Mouse (Mus musculus): ENCODE data around the gene Pth2. TPM values are rescaled to one million over a fixed set of nuclear protein-coding genes. Genes with fewer than 3 reads are reported as not detected.

Pth2 gene
- not detected in 2 replicates for polyA plus RNA-seq (2016; fragmentation: Nextera tagmentation; extraction: Ambion mirVana)

DNA sequence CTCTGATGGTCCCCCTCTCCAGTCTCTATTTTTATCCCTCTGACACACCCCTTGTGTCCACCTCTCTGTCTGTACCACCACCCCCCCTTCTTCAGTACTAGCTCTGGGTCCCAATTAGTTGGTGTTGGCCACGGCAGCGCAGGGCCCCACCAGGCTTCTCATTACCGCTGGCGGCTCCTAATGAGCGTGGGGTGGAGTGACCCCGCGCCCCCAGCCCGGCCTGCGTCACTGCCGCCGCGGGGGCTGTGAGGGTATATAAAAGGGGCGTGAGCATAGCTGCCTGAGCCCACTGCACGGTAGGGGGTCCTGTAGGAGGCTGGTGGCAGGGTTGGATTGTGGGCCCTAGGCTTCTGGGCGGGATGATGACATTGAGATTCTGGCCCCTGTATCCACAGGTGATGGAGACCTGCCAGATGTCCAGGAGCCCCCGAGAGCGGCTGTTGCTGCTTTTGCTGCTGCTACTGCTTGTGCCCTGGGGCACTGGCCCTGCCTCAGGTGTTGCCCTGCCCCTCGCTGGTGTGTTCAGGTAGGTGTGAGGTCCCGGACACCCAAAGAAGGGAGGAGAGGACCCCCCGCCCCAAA, at the start of gene Pth2:
Gene Pth2, plus strand, starts transcription at position 100 of the 582 bp plus-strand sequence.
- H3K4me1 ChIP-seq: peaks cover 23% of the 10 kb centered on the region
- no peak for ATAC-seq
- no peaks in the 10 kb centered on the region for H3K9me3 ChIP-seq (replicated peaks)
- no peak within 1 kb of the TSS for H3K27ac ChIP-seq
- 24% methylated on average over 20 of the region's 20 CpGs for WGBS (ENCODE audit: insufficient replicate concordance)
- H3K4me2 ChIP-seq: peak within 1 kb of the TSS; percentile 69
- H3K4me3 ChIP-seq: peak within 1 kb of the TSS; percentile 47
- H3K27me3 ChIP-seq (replicated peaks): peaks cover 100% of the 10 kb centered on the region
- H3K9ac ChIP-seq: no peak within 1 kb of the TSS
- no peaks in the 10 kb centered on the region for H3K36me3 ChIP-seq

DNA sequence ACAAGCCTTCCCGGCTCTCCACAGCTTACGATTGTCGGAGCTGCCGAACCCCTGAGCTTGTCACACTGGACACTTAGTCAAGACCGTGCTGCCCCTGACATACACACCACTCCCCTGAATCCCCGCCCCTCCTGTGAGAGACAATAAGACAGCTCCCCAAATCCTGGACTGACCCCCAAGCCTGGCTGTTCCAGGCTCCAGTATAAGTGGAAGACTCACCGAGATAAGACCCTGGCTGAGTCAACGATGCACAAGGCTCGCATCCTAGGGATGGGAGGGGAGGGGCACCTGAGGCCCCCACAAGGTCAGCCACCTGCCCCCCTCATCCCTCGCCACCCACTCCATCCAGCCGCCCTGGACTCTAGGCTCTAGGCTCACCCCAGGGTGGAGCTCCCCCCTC, 48.9 kb upstream of the Pth2 start:
- Histone ChIP-seq H3K27me3 (replicated peaks) (no peaks in the 10 kb centered on the region), H3K9me3 (replicated peaks) (no peaks in the 10 kb centered on the region), H3K4me1 (peaks cover 55% of the 10 kb centered on the region), H3K27ac (no peak overlapping the region), H3K4me3 (no peak overlapping the region), H3K4me2 (no peak overlapping the region), H3K9ac (no peak overlapping the region), H3K36me3 (peaks cover 19% of the 10 kb centered on the region)
- no peak for ATAC-seq
- 81% methylated on average over 11 of the region's 11 CpGs for WGBS (ENCODE audit: insufficient replicate concordance)

DNA sequence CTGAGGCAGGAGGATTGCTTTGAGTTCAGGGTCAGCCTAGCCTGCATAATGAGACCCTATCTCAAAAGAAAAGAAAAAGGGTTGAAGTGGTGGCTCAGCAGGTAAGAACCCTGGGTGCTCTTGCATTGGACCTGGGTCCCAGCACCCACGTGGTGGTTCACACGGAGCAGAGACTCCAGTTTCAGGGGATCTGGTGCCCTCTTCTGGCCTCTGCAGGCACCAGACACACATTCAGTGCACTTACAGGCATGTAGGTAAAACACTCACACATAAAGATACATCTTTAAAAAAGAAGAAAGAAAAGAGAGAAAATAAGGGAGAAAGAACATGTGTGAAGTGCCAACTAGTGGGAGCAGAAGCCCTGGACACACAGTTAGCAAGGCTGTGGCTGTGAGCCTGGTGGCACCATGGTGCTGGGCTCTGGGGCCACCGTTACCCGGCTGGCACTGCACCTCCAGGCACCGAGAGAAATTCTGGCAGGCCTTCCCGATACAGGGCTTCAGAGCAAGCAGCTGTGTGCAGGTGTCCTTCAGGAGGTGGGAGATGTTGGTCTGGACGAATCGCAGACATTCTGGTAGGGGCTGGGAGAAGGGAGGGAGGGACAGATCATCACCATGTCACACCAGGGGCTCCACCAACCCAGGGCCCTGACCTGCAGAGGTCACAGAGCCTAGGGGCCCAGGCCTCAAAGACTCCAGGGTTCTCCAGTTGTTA, 47.2 kb upstream of the Pth2 start:
- Histone ChIP-seq H3K4me1 (peaks cover 63% of the 10 kb centered on the region), H3K4me2 (peak overlapping the region; percentile 94; the same call in 1 of the 2 replicates), H3K9me3 (replicated peaks) (no peaks in the 10 kb centered on the region), H3K36me3 (peaks cover 9% of the 10 kb centered on the region), H3K9ac (no peak overlapping the region), H3K4me3 (no peak overlapping the region), H3K27ac (0 out of 2 replicates have a peak overlapping the region, but pooled peaks have one; percentile 83), H3K27me3 (replicated peaks) (no peaks in the 10 kb centered on the region)
- ATAC-seq: no peak
- WGBS (ENCODE audit: insufficient replicate concordance): 78% methylated on average over 8 of the region's 8 CpGs

DNA sequence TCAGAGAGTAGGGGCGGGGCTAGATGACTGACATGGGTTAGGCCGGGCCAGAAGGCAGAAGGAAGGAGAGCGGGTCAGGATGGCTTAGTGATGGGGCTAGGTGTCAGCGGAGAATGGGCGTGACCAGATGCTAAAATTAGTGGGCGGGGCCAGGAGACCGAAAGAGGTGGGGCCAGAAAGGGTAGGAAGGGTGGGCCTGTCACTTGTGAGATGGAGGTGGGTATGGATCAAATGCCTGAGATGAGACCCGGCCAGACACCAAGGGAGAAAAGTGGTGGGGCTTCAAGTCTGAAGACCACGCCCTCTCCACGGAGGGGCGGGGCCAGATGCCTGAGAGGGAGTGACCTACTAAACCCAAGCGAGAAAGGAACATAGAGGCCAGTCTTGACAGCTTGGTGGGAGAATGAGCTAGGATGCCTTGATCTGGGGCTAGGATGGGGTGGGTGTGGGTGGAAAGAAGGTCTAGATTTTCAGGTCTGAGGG, 46.2 kb upstream of the Pth2 start:
- 3% methylated on average over 12 of the region's 12 CpGs for WGBS (ENCODE audit: insufficient replicate concordance)
- Histone ChIP-seq H3K4me2 (peak overlapping the region; percentile 94), H3K27me3 (replicated peaks) (no peaks in the 10 kb centered on the region), H3K9ac (peak overlapping the region; percentile 81), H3K27ac (peak overlapping the region; percentile 83), H3K36me3 (peaks cover 10% of the 10 kb centered on the region), H3K9me3 (replicated peaks) (no peaks in the 10 kb centered on the region), H3K4me3 (peak overlapping the region; percentile 75), H3K4me1 (peaks cover 66% of the 10 kb centered on the region)
- peak; percentile 59 for ATAC-seq

DNA sequence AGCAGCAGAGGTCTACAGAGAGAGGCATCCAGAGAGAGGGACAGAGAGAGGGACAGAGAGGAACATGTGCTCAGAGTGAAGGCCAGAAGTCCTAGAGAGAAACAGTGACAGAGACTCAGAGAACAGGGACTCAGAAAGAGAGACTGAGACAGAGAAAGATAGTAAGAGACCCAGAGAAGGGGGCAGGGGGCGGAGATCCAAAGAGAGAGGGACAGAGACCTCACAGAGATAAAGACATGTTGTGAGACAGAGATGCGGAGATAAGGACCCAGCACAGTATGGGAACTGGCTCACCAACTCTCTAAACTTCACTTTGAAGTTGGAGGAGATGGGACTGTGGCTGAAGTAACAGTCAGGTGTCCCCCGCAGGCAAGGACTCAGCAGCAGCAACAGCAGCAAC, 45.4 kb upstream of the Pth2 start:
- 0 out of 2 replicates have a peak, but pooled peaks have one; percentile 6 for ATAC-seq
- H3K4me2 ChIP-seq: peak overlapping the region; percentile 94
- H3K36me3 ChIP-seq: peaks cover 14% of the 10 kb centered on the region
- no peaks in the 10 kb centered on the region for H3K9me3 ChIP-seq (replicated peaks)
- no peaks in the 10 kb centered on the region for H3K27me3 ChIP-seq (replicated peaks)
- H3K4me3 ChIP-seq: peak overlapping the region; percentile 75
- WGBS (ENCODE audit: insufficient replicate concordance): 30% methylated on average over 3 of the region's 3 CpGs
- peak overlapping the region; percentile 81 for H3K9ac ChIP-seq
- peak overlapping the region; percentile 83 for H3K27ac ChIP-seq
- peaks cover 66% of the 10 kb centered on the region for H3K4me1 ChIP-seq

DNA sequence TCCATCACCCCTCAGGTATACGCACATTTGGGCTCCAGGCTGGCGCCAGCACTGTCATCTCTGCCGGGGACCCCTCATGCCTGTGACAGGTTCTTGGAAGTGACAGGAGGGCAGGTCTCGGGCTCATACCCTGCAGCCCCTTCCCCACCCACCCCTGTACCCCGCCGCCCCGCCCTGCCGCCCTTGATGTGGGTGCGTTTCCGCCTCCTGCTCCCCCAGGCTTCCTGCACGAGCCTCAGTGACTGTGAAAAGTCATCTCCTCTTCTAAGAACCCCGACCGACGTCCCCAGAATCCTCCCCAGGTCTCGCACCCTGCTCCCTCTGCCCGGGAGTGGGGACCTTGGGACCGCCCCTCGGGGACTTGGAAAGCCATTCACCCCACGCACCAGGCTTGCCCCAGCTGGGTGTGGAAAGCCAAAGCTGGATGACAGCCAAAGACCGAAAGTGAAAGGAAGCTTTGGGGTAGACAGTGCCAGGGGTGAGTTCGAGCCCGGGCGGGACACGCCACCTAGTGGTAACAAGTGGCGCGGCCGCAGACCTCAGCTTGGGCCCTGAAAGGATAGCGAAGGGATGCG, 44.7 kb upstream of the Pth2 start, which contains the start of the genes Gm45713 and Flt3l:
Gene Gm45713, minus strand, starts transcription at position 239 of the 575 bp plus-strand sequence.
Gene Flt3l, minus strand, starts transcription at position 440 of the 575 bp plus-strand sequence.
- ATAC-seq: peak; percentile 77
- peak within 1 kb of the TSS; percentile 75 for H3K4me3 ChIP-seq
- WGBS (ENCODE audit: insufficient replicate concordance): 2% methylated on average over 29 of the region's 29 CpGs
- peak within 1 kb of the TSS; percentile 81 for H3K9ac ChIP-seq
- H3K9me3 ChIP-seq (replicated peaks): no peaks in the 10 kb centered on the region
- peaks cover 65% of the 10 kb centered on the region for H3K4me1 ChIP-seq
- peak within 1 kb of the TSS; percentile 94 for H3K4me2 ChIP-seq
- peak within 1 kb of the TSS; percentile 83 for H3K27ac ChIP-seq
- no peaks in the 10 kb centered on the region for H3K27me3 ChIP-seq (replicated peaks)
- H3K36me3 ChIP-seq: peaks cover 15% of the 10 kb centered on the region

DNA sequence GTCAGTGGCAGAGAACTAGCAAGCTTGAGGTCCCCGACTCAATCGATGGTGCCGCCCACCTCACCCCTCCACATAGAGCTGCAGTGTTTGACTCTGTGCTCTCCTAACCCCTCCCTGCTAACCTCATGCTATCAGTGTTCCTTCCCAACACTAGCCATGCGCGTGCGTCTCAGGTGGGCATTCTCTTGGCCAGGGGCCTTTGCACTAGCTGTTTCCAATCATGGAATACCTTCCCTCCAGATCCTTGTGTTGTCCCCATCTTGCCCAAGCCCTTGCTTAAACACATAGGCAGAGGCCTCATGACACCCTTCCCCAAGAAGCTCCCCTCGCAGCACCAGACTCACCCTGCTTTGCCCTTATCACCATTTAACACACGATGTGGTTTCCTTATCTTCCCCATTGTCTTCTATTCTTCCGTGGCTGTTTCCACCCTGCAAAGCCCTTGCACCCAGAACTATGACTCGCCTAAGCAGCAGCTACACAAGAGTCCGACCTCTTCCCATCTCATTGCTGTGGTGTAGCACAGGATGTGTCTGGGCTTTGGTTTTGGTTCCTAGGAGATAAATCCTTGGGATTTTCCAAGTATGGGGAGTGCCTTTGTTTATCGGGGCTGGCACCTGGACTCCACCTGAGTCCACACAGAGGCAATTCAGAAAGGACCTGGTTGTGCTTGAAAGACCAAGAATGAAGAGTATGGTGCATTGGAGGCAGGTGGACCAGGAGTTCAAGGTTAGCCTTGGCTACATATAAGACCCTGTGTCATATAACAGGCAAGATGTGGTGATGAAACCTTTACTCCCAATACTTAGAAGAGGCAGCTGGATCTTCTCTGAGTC, 43.4 kb upstream of the Pth2 start:
- peak overlapping the region; percentile 83 for H3K27ac ChIP-seq

DNA sequence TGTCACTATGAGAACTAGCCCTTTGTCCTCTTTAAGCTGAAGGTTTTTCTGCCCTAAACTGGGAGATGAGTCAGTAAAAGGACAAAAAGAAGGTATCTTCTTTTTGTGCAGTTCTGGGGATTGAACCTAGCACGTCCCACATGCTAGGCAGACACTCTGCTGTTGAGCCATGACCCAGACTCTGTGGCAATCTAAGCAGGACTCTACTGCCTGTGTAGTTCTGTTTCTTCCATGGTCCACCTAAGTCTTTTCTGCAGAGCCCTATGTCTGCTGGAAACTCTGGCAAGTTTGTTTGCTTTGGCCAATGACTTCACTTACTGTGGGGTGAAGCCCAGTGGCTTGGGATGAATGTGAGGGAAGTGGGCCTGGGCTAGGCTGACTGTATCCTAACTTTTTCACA, 42.4 kb upstream of the Pth2 start:
- ATAC-seq: no peak
- H3K27me3 ChIP-seq (replicated peaks): no peaks in the 10 kb centered on the region
- H3K36me3 ChIP-seq: peaks cover 33% of the 10 kb centered on the region
- 70% methylated on average over 1 of the region's 1 CpGs for WGBS (ENCODE audit: insufficient replicate concordance)
- no peak overlapping the region for H3K4me3 ChIP-seq
- peak overlapping the region; percentile 94; the same call in 1 of the 2 replicates for H3K4me2 ChIP-seq
- peaks cover 62% of the 10 kb centered on the region for H3K4me1 ChIP-seq
- H3K9me3 ChIP-seq (replicated peaks): no peaks in the 10 kb centered on the region
- no peak overlapping the region for H3K9ac ChIP-seq
- H3K27ac ChIP-seq: peak overlapping the region; percentile 83; the same call in 1 of the 2 replicates

More for the DNA sequence above, 43.4 kb upstream of the Pth2 start:
- Histone ChIP-seq H3K9ac (peak overlapping the region; percentile 15; the same call in 1 of the 2 replicates), H3K4me2 (peak overlapping the region; percentile 94), H3K9me3 (replicated peaks) (no peaks in the 10 kb centered on the region), H3K4me1 (peaks cover 62% of the 10 kb centered on the region), H3K27me3 (replicated peaks) (no peaks in the 10 kb centered on the region), H3K4me3 (peak overlapping the region; percentile 0; the same call in 1 of the 2 replicates), H3K36me3 (peaks cover 26% of the 10 kb centered on the region)
- WGBS (ENCODE audit: insufficient replicate concordance): 14% methylated on average over 12 of the region's 12 CpGs
- peak; percentile 76 for ATAC-seq

DNA sequence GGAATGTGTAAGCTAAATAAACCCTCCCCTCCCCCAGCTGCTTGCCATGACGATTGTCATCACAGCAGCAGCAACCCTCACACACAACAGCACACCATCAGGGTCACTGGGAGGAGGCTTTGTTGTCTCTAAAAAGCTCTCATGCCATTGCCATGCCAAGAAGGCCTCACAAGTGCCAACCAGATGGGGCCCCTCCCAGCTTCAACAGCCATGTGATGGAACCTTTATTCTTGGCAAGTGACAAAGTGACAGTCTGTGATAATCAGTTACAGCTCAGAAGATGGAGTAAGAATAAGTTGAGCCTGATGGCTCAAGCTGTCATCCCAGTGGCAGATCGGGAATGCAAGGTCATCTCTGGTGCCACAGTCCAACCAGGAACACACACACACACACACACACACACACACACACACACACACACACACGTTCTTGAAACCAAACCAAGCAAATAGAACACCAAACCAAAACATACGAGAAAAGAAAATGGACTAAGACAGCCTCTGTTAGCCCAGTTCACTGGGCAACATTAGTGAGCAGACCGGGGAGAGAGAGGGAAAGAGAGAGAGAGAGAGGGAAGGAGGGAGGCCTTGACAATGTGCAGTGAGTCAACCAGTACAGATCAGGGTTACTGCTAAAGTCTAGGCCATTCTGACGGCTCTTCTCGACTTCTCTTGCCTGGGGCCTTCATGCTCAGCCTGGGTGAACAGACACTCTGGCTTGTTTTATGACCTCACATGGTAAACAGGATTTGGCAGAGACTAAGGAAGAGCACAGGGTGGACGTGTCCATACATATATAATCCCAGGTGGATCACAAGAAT, 40.7 kb upstream of the Pth2 start:
- no peak overlapping the region for H3K4me3 ChIP-seq
- no peak overlapping the region for H3K9ac ChIP-seq
- no peak overlapping the region for H3K27ac ChIP-seq
- 64% methylated on average over 8 of the region's 8 CpGs for WGBS (ENCODE audit: insufficient replicate concordance)
- ATAC-seq: no peak
- no peaks in the 10 kb centered on the region for H3K27me3 ChIP-seq (replicated peaks)
- peaks cover 45% of the 10 kb centered on the region for H3K36me3 ChIP-seq
- H3K4me1 ChIP-seq: peaks cover 45% of the 10 kb centered on the region
- no peak overlapping the region for H3K4me2 ChIP-seq
- no peaks in the 10 kb centered on the region for H3K9me3 ChIP-seq (replicated peaks)

DNA sequence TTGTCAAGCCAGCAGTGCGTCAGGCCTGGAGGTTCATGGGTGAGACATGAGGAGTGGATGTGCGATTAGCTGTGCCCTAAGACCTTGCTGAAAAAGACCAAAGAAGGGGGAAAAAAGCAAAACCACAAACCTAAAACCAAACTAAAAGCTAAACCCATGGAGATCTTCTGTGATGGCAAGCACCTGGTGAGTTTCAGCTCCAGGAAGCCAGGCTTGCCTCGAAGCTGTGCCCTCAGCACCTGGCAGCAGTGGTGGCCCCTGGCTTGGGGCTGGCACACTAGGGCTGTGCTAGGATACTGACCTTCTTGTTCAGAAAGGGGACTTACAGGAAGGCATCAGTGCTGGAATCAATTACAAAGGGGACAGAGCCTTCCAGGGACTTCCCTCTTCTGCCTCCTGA, 39.5 kb upstream of the Pth2 start:
- Histone ChIP-seq H3K4me3 (no peak overlapping the region), H3K4me2 (no peak overlapping the region), H3K27me3 (replicated peaks) (no peaks in the 10 kb centered on the region), H3K27ac (no peak overlapping the region), H3K4me1 (peaks cover 37% of the 10 kb centered on the region), H3K9me3 (replicated peaks) (no peaks in the 10 kb centered on the region), H3K36me3 (peaks cover 57% of the 10 kb centered on the region), H3K9ac (no peak overlapping the region)
- 87% methylated on average over 3 of the region's 3 CpGs for WGBS (ENCODE audit: insufficient replicate concordance)
- no peak for ATAC-seq

DNA sequence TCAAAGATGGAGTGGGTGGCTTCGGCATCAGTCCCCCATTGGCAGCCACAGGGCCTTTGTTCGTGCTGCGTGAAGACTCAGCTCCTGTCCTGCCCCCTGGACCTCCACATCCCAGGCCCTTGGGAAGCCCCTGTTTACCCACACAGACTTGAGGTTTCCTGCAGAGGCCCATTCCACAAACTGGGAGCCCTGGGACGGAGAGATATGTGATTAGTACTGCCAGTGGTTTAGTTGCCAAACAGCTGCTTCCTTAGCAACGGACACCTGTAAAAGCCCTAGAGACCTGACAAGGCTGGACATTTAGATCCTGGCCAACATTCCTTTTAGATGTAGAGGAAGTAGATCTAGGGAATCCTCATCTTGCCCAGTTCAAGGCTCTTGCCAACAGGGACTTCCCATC, 38.9 kb upstream of the Pth2 start:
- no peak overlapping the region for H3K27ac ChIP-seq
- H3K4me3 ChIP-seq: no peak overlapping the region
- ATAC-seq: no peak
- H3K9me3 ChIP-seq (replicated peaks): no peaks in the 10 kb centered on the region
- peaks cover 63% of the 10 kb centered on the region for H3K36me3 ChIP-seq
- H3K9ac ChIP-seq: no peak overlapping the region
- H3K4me1 ChIP-seq: peaks cover 31% of the 10 kb centered on the region
- 79% methylated on average over 5 of the region's 5 CpGs for WGBS (ENCODE audit: insufficient replicate concordance)
- H3K4me2 ChIP-seq: no peak overlapping the region
- H3K27me3 ChIP-seq (replicated peaks): no peaks in the 10 kb centered on the region
